Mouse (Mus musculus) ES-Bruce4 (cell line): ENCODE data around the gene Amigo2. TPM values are rescaled to one million over a fixed set of nuclear protein-coding genes. Genes with fewer than 3 reads are reported as not detected.

Source experiments
- H3K27ac ChIP-seq: 2 replicates; pipeline ENCODE4 v1.5.1; 2012; ENCODE audit warnings: low read length, inconsistent platforms; ENCODE audit not compliant: insufficient read depth
- H3K27me3 ChIP-seq: 2 replicates; pipeline ENCODE4 v1.6.1; 2012; ENCODE audit warnings: mild to moderate bottlenecking, low read length, inconsistent platforms; ENCODE audit not compliant: control insufficient read depth, poor library complexity, insufficient read depth, severe bottlenecking
- H3K36me3 ChIP-seq: 2 replicates; pipeline ENCODE4 v1.6.1; 2012; ENCODE audit warnings: inconsistent platforms, mild to moderate bottlenecking, low read length, moderate library complexity; ENCODE audit not compliant: control insufficient read depth, poor library complexity, insufficient read depth, severe bottlenecking
- H3K4me1 ChIP-seq: one replicate; pipeline ENCODE4 v1.8.1; 2011; ENCODE audit warnings: low read length; ENCODE audit not compliant: control insufficient read depth, insufficient read depth
- H3K4me3 ChIP-seq: 2 replicates; pipeline ENCODE4 v1.5.1; 2011; ENCODE audit warnings: low read depth, mild to moderate bottlenecking, low read length
- H3K9ac ChIP-seq: 2 replicates; pipeline ENCODE4 v1.6.1; 2012; ENCODE audit warnings: low read depth, mild to moderate bottlenecking, inconsistent platforms; ENCODE audit not compliant: poor library complexity, severe bottlenecking
- H3K9me3 ChIP-seq: replicated peaks from 2 replicates; pipeline ENCODE4 v1.6.1; 2012; ENCODE audit warnings: mild to moderate bottlenecking, low read length, inconsistent platforms; ENCODE audit not compliant: control insufficient read depth, poor library complexity, insufficient read depth, severe bottlenecking
- CTCF ChIP-seq: IDR thresholded peaks from one replicate; pipeline ENCODE4 v1.8.1; 2011; ENCODE audit warnings: low read depth, low read length
- EP300 ChIP-seq: IDR thresholded peaks from 2 replicates; pipeline ENCODE4 v1.6.1; 2011; ENCODE audit warnings: low read depth, low read length; ENCODE audit not compliant: insufficient read depth
- POLR2A ChIP-seq: IDR thresholded peaks from one replicate; pipeline ENCODE4 v1.8.1; 2011; ENCODE audit warnings: low read length; ENCODE audit not compliant: insufficient read depth
- polyA plus RNA-seq: library from polyadenylated mRNA; stranded (reverse); fragments of >200 nt; gene quantifications from 2 replicates; pipeline ENCODE4 v1.2.4, GENCODE M21; 2011; ENCODE audit warnings: low read depth; ENCODE audit not compliant: missing spikeins, insufficient read depth, insufficient read length

The Amigo2 gene
- polyA plus RNA-seq, 1 experiment, result 1.8 TPM

GRCm38 (mm10) chr15:97204889-97205288 is 42.2 kb downstream of the Amigo2 start:
- Histone ChIP-seq H3K4me1 (no peaks in the 10 kb centered on the region), H3K27me3 (no peaks in the 10 kb centered on the region), H3K4me3 (no peak overlapping the region), H3K9me3 (peaks cover 10% of the 10 kb centered on the region), H3K9ac (no peak overlapping the region), H3K27ac (no peak overlapping the region), H3K36me3 (no peaks in the 10 kb centered on the region)
- TF ChIP-seq CTCF (no peak), POLR2A (no peak), EP300 (no peak)

- TF ChIP-seq EP300 (no peak), CTCF (no peak), POLR2A (no peak)
- Histone ChIP-seq H3K27ac (no peak overlapping the region), H3K4me1 (no peaks in the 10 kb centered on the region), H3K4me3 (no peak overlapping the region), H3K9me3 (no peaks in the 10 kb centered on the region; the same call in 1 of the 2 replicates), H3K36me3 (no peaks in the 10 kb centered on the region), H3K27me3 (no peaks in the 10 kb centered on the region), H3K9ac (no peak overlapping the region)
Measured at GRCm38 (mm10) chr15:97196644-97197043, 50.4 kb downstream of the Amigo2 start.

- no peak for TF ChIP-seq CTCF
- TF ChIP-seq EP300, result no peak
- no peak for TF ChIP-seq POLR2A
- Histone ChIP-seq H3K4me3 (no peak overlapping the region), H3K4me1 (no peaks in the 10 kb centered on the region), H3K36me3 (no peaks in the 10 kb centered on the region), H3K27me3 (no peaks in the 10 kb centered on the region), H3K9me3 (no peaks in the 10 kb centered on the region; the same call in 1 of the 2 replicates), H3K9ac (no peak overlapping the region), H3K27ac (no peak overlapping the region)
Measured at GRCm38 (mm10) chr15:97195628-97196027, 51.5 kb downstream of the Amigo2 start.

Other genes starting within 250 kb of the Amigo2 start
- gene Slc38a4, start 191.3 kb downstream of the Amigo2 start, polyA plus RNA-seq, result 186 and 187 TPM in 2 replicates
- 38.2 and 41.0 TPM in 2 replicates for gene Pced1b, start 180 bp downstream of the Amigo2 start, polyA plus RNA-seq